ENCODE assay signal across 29 mouse cellular contexts in genomic region chr2:30198021-30198420, GRCm38 (mm10). TPM values are rescaled to one million over a fixed set of nuclear protein-coding genes. Genes with fewer than 3 reads are reported as not detected.
DNase-seq lines count a peak whose midpoint lies in the region; ATAC-seq and TF ChIP-seq lines count a peak whose summit lies in the region.
"Had no signal": no experiment of that assay in that cellular context is flagged by ENCODE, and none has a peak within 500 bp of the region (broad histone marks: within the 10 kb centered on the region; RNA-seq: fewer than 3 reads in every experiment).

No protein-coding gene starts in this region.

- WGBS in forebrain, embryonic 13.5 days = 58% methylated on average over 4 of the region's 4 CpGs
- 67% methylated on average over 4 of the region's 4 CpGs for WGBS in forebrain, embryonic 12.5 days
- WGBS in kidney, embryonic 14.5 days = 69% methylated on average over 4 of the region's 4 CpGs
- 70% methylated on average over 4 of the region's 4 CpGs for WGBS in kidney, postnatal 0 days
- 60% methylated on average over 4 of the region's 4 CpGs for WGBS in liver, embryonic 15.5 days (ENCODE audit: insufficient replicate concordance)

- 0 out of 2 replicates have a peak overlapping the region, but pooled peaks have one; percentile 27 for H3K9ac ChIP-seq in forebrain, embryonic 13.5 days
- no peak overlapping the region for H3K9ac ChIP-seq in forebrain, embryonic 12.5 days
- no peak overlapping the region for H3K9ac ChIP-seq in kidney, embryonic 14.5 days (ENCODE audit: low read depth, low read length)
- H3K9ac ChIP-seq in kidney, postnatal 0 days (ENCODE audit: low read depth, low read length) = no peak overlapping the region
- no peak overlapping the region for H3K9ac ChIP-seq in liver, embryonic 15.5 days
- H3K9ac ChIP-seq: embryonic facial prominence, embryonic 13.5 days; heart, embryonic 12.5 days; hindbrain, embryonic 14.5 days; limb, embryonic 13.5 days; lung, embryonic 14.5 days; midbrain, embryonic 13.5 days had no signal

- no peak overlapping the region for H3K4me3 ChIP-seq in forebrain, embryonic 13.5 days
- no peak overlapping the region for H3K4me3 ChIP-seq in forebrain, embryonic 12.5 days (replicated peaks)
- H3K4me3 ChIP-seq in kidney, embryonic 14.5 days (ENCODE audit: low read length) = no peak overlapping the region
- H3K4me3 ChIP-seq in kidney, postnatal 0 days (replicated peaks; ENCODE audit: low read depth, low read length) = no peak overlapping the region
- H3K4me3 ChIP-seq in liver, embryonic 15.5 days (replicated peaks) = no peak overlapping the region
- H3K4me3 ChIP-seq: embryonic facial prominence, embryonic 13.5 days; erythroblast, embryonic 14.5 days; gastrocnemius, adult 2 months; heart, embryonic 12.5 days; limb, embryonic 13.5 days; megakaryocyte, embryonic 14.5 days; midbrain, embryonic 13.5 days had no signal

- H3K4me2 ChIP-seq in forebrain, embryonic 13.5 days = no peak overlapping the region
- H3K4me2 ChIP-seq in forebrain, embryonic 12.5 days = no peak overlapping the region
- no peak overlapping the region for H3K4me2 ChIP-seq in kidney, embryonic 14.5 days (replicated peaks; ENCODE audit: low read depth, low read length)
- no peak overlapping the region for H3K4me2 ChIP-seq in kidney, postnatal 0 days (ENCODE audit: low read length)
- no peak overlapping the region for H3K4me2 ChIP-seq in liver, embryonic 15.5 days
- H3K4me2 ChIP-seq: embryonic facial prominence, embryonic 13.5 days; heart, embryonic 12.5 days; hindbrain, embryonic 14.5 days; limb, embryonic 13.5 days; lung, embryonic 14.5 days; midbrain, embryonic 13.5 days had no signal

- intact Hi-C loops in left cerebral cortex, postnatal 36 days (cut with DNase I) = no loop called here

- TF ChIP-seq CTCF in kidney, postnatal 0 days (IDR thresholded peaks at IDR 0.05; ENCODE audit: low read depth) = no peak

- no peaks in the 10 kb centered on the region for H3K27me3 ChIP-seq in forebrain, embryonic 13.5 days
- H3K27me3 ChIP-seq in forebrain, embryonic 12.5 days = no peaks in the 10 kb centered on the region
- no peaks in the 10 kb centered on the region for H3K27me3 ChIP-seq in kidney, embryonic 14.5 days (ENCODE audit: control insufficient read depth, insufficient read depth, low read length)
- H3K27me3 ChIP-seq in kidney, postnatal 0 days (ENCODE audit: insufficient read depth, low read length) = no peaks in the 10 kb centered on the region
- H3K27me3 ChIP-seq in liver, embryonic 15.5 days = no peaks in the 10 kb centered on the region
- H3K27me3 ChIP-seq: embryonic facial prominence, embryonic 13.5 days; heart, embryonic 12.5 days; limb, embryonic 13.5 days; megakaryocyte, embryonic 14.5 days; midbrain, embryonic 13.5 days had no signal

- no peak for ATAC-seq in forebrain, embryonic 13.5 days
- no peak for ATAC-seq in forebrain, embryonic 12.5 days (ENCODE audit: low FRiP score)
- ATAC-seq in kidney, embryonic 14.5 days (ENCODE audit: low FRiP score, low TSS enrichment) = no peak
- peak; percentile 22; the same call in 1 of the 2 replicates for ATAC-seq in kidney, postnatal 0 days (replicated peaks; ENCODE audit: low FRiP score, low read depth)
- ATAC-seq in liver, embryonic 15.5 days (ENCODE audit: insufficient read depth) = no peak
- no peak for ATAC-seq in cerebellum, adult (ENCODE audit: insufficient number of reproducible peaks, low FRiP score, low TSS enrichment)
- ATAC-seq: activated CD4-positive, CD25-positive, alpha-beta regulatory T cell, adult 4 months; forebrain, embryonic 14.5 days; inflammation-experienced regulatory T-cells, adult 6 months; midbrain, embryonic 13.5 days had no signal

- H3K27ac ChIP-seq in forebrain, embryonic 13.5 days = no peak overlapping the region
- H3K27ac ChIP-seq in forebrain, embryonic 12.5 days = no peak overlapping the region
- H3K27ac ChIP-seq in kidney, embryonic 14.5 days (ENCODE audit: low read depth, low read length) = no peak overlapping the region
- peak overlapping the region; percentile 62 for H3K27ac ChIP-seq in kidney, postnatal 0 days
- 0 out of 2 replicates have a peak overlapping the region, but pooled peaks have one; percentile 6 for H3K27ac ChIP-seq in liver, embryonic 15.5 days (replicated peaks)
- H3K27ac ChIP-seq: embryonic facial prominence, embryonic 13.5 days; gastrocnemius, adult 2 months; hindbrain, embryonic 14.5 days; limb, embryonic 13.5 days; midbrain, embryonic 13.5 days had no signal

- H3K36me3 ChIP-seq in forebrain, embryonic 13.5 days (ENCODE audit: poor library complexity, severe bottlenecking) = no peaks in the 10 kb centered on the region
- no peaks in the 10 kb centered on the region for H3K36me3 ChIP-seq in forebrain, embryonic 12.5 days (replicated peaks)
- H3K36me3 ChIP-seq in kidney, embryonic 14.5 days (ENCODE audit: control insufficient read depth, insufficient read depth, low read length) = no peaks in the 10 kb centered on the region
- no peaks in the 10 kb centered on the region for H3K36me3 ChIP-seq in kidney, postnatal 0 days (ENCODE audit: insufficient read depth, low read length)
- no peaks in the 10 kb centered on the region for H3K36me3 ChIP-seq in liver, embryonic 15.5 days (replicated peaks)
- H3K36me3 ChIP-seq: embryonic facial prominence, embryonic 13.5 days; heart, embryonic 12.5 days; limb, embryonic 13.5 days; midbrain, embryonic 13.5 days had no signal

- DNase-seq in kidney, adult 18-20 months = peak; percentile 59
- DNase-seq in kidney, postnatal 0 days (ENCODE audit: low spot score) = no peak
- DNase-seq in left cerebral cortex, postnatal 36 days (ENCODE audit: low spot score in 2 of 2) = no peak
- DNase-seq: adrenal gland, postnatal 10 days; cerebellum, adult 8-10 months; cerebellum, postnatal 36 days; embryo, embryonic 11 days; gastrocnemius, adult 2 months; layer of hippocampus, postnatal 36 days; lung, embryonic 14.5 days; lung, postnatal 36 days; right cerebral cortex, postnatal 14 days; thymus, postnatal 14 days had no signal

- H3K9me3 ChIP-seq in forebrain, embryonic 13.5 days (replicated peaks) = no peaks in the 10 kb centered on the region
- no peaks in the 10 kb centered on the region for H3K9me3 ChIP-seq in forebrain, embryonic 12.5 days
- H3K9me3 ChIP-seq in kidney, embryonic 14.5 days (ENCODE audit: control insufficient read depth, low read length) = no peaks in the 10 kb centered on the region
- no peaks in the 10 kb centered on the region for H3K9me3 ChIP-seq in kidney, postnatal 0 days (replicated peaks; ENCODE audit: low read length)
- no peaks in the 10 kb centered on the region for H3K9me3 ChIP-seq in liver, embryonic 15.5 days (replicated peaks)
- H3K9me3 ChIP-seq: embryonic facial prominence, embryonic 13.5 days; heart, embryonic 12.5 days; limb, embryonic 13.5 days; megakaryocyte, embryonic 14.5 days; midbrain, embryonic 13.5 days had no signal

- H3K4me1 ChIP-seq in forebrain, embryonic 13.5 days = peaks cover 3% of the 10 kb centered on the region; the same call in 1 of the 2 replicates
- no peaks in the 10 kb centered on the region for H3K4me1 ChIP-seq in forebrain, embryonic 12.5 days
- H3K4me1 ChIP-seq in kidney, embryonic 14.5 days (ENCODE audit: control insufficient read depth, insufficient read depth, low read length) = 0 out of 2 replicates have a peak, but pooled peaks cover 3% of the 10 kb centered on the region
- H3K4me1 ChIP-seq in kidney, postnatal 0 days (replicated peaks; ENCODE audit: insufficient read depth, low read length) = no peaks in the 10 kb centered on the region
- H3K4me1 ChIP-seq in liver, embryonic 15.5 days (replicated peaks) = peaks cover 32% of the 10 kb centered on the region
- H3K4me1 ChIP-seq: embryonic facial prominence, embryonic 13.5 days; limb, embryonic 13.5 days; midbrain, embryonic 13.5 days had no signal

RNA-seq across cellular contexts. Expression of gene Kyat1, which starts 7.6 kb away (rescaled TPM):
- 11.6 and 12.4 TPM in 2 replicates for polyA plus RNA-seq in forebrain, embryonic 13.5 days (2015; fragmentation: Nextera tagmentation; extraction: Ambion mirVana)
- polyA plus RNA-seq in forebrain, embryonic 12.5 days (2016; fragmentation: Nextera tagmentation; extraction: Ambion mirVana) = 9.0 and 9.4 TPM in 2 replicates
- polyA plus RNA-seq in kidney, embryonic 14.5 days (2014; fragmentation: Nextera tagmentation; extraction: Ambion mirVana) = 10.0 and 11.4 TPM in 2 replicates
- 22.7 and 22.9 TPM in 2 replicates for polyA plus RNA-seq in kidney, postnatal 0 days (2015; fragmentation: Nextera tagmentation; extraction: Ambion mirVana)
- polyA plus RNA-seq in liver, embryonic 15.5 days (2015; fragmentation: Nextera tagmentation; extraction: Ambion mirVana) = 11.7 and 13.9 TPM in 2 replicates
- 10 to 100 TPM; 14.2 to 15.4 TPM for total RNA-seq in left cerebral cortex, postnatal 36 days (2021)

RNA-seq across cellular contexts. Expression of gene Spout1, which starts 19.8 kb away (rescaled TPM):
- polyA plus RNA-seq in forebrain, embryonic 13.5 days (2015; fragmentation: Nextera tagmentation; extraction: Ambion mirVana) = 62.1 and 71.1 TPM in 2 replicates
- polyA plus RNA-seq in forebrain, embryonic 12.5 days (2016; fragmentation: Nextera tagmentation; extraction: Ambion mirVana) = 67.0 and 69.2 TPM in 2 replicates
- 58.2 and 77.0 TPM in 2 replicates for polyA plus RNA-seq in kidney, embryonic 14.5 days (2014; fragmentation: Nextera tagmentation; extraction: Ambion mirVana)
- 41.8 and 44.7 TPM in 2 replicates for polyA plus RNA-seq in kidney, postnatal 0 days (2015; fragmentation: Nextera tagmentation; extraction: Ambion mirVana)
- 24.9 and 27.3 TPM in 2 replicates for polyA plus RNA-seq in liver, embryonic 15.5 days (2015; fragmentation: Nextera tagmentation; extraction: Ambion mirVana)
- total RNA-seq in left cerebral cortex, postnatal 36 days (2021) = 10 to 100 TPM; 36.8 to 37.4 TPM

RNA-seq across cellular contexts. Expression of gene Endog, which starts 26.7 kb away (rescaled TPM):
- polyA plus RNA-seq in forebrain, embryonic 13.5 days (2015; fragmentation: Nextera tagmentation; extraction: Ambion mirVana) = 9.5 and 10.4 TPM in 2 replicates
- 9.7 and 13.4 TPM in 2 replicates for polyA plus RNA-seq in forebrain, embryonic 12.5 days (2016; fragmentation: Nextera tagmentation; extraction: Ambion mirVana)
- 20.3 and 22.1 TPM in 2 replicates for polyA plus RNA-seq in kidney, embryonic 14.5 days (2014; fragmentation: Nextera tagmentation; extraction: Ambion mirVana)
- polyA plus RNA-seq in kidney, postnatal 0 days (2015; fragmentation: Nextera tagmentation; extraction: Ambion mirVana) = 53.5 and 58.2 TPM in 2 replicates
- polyA plus RNA-seq in liver, embryonic 15.5 days (2015; fragmentation: Nextera tagmentation; extraction: Ambion mirVana) = 17.9 and 22.1 TPM in 2 replicates
- total RNA-seq in left cerebral cortex, postnatal 36 days (2021) = 10 to 100 TPM; 19.3 to 25.0 TPM

RNA-seq across cellular contexts. Expression of gene Lrrc8a, which starts 39.5 kb away (rescaled TPM):
- 57.9 and 58.3 TPM in 2 replicates for polyA plus RNA-seq in forebrain, embryonic 13.5 days (2015; fragmentation: Nextera tagmentation; extraction: Ambion mirVana)
- polyA plus RNA-seq in forebrain, embryonic 12.5 days (2016; fragmentation: Nextera tagmentation; extraction: Ambion mirVana) = 22.8 and 35.9 TPM in 2 replicates
- polyA plus RNA-seq in kidney, embryonic 14.5 days (2014; fragmentation: Nextera tagmentation; extraction: Ambion mirVana) = 49.4 and 51.1 TPM in 2 replicates
- polyA plus RNA-seq in kidney, postnatal 0 days (2015; fragmentation: Nextera tagmentation; extraction: Ambion mirVana) = 50.2 and 51.3 TPM in 2 replicates
- polyA plus RNA-seq in liver, embryonic 15.5 days (2015; fragmentation: Nextera tagmentation; extraction: Ambion mirVana) = 10.5 and 11.6 TPM in 2 replicates
- 10 to 100 TPM; 59.6 to 62.3 TPM for total RNA-seq in left cerebral cortex, postnatal 36 days (2021)

RNA-seq across cellular contexts. Expression of gene Gm28035, which starts 42.3 kb away (rescaled TPM):
- 0.21 and 0.36 TPM in 2 replicates for polyA plus RNA-seq in forebrain, embryonic 13.5 days (2015; fragmentation: Nextera tagmentation; extraction: Ambion mirVana)
- 0.29 and 0.64 TPM in 2 replicates for polyA plus RNA-seq in forebrain, embryonic 12.5 days (2016; fragmentation: Nextera tagmentation; extraction: Ambion mirVana)
- polyA plus RNA-seq in kidney, embryonic 14.5 days (2014; fragmentation: Nextera tagmentation; extraction: Ambion mirVana) = 0.07 and 0.26 TPM in 2 replicates
- polyA plus RNA-seq in kidney, postnatal 0 days (2015; fragmentation: Nextera tagmentation; extraction: Ambion mirVana) = 0.20 and 0.29 TPM in 2 replicates
- 0.10 and 0.16 TPM in 2 replicates for polyA plus RNA-seq in liver, embryonic 15.5 days (2015; fragmentation: Nextera tagmentation; extraction: Ambion mirVana)
- total RNA-seq in left cerebral cortex, postnatal 36 days (2021) = 10 to 100 TPM in 1 of 2 experiments, 1 to 10 TPM in 1; 7.8 to 13.6 TPM
- total RNA-seq: granulocyte monocyte progenitor cell, adult 5-6 weeks had no signal
- polyA plus RNA-seq: activated CD4-positive, CD25-positive, alpha-beta regulatory T cell, adult 4 months; erythroblast, embryonic 14.5 days had no signal

Comparison
In these comparisons a context has a peak if more than half of its experiments do, and no peak if none do; other contexts are left out.
1. H3K27ac ChIP-seq: peak in kidney, postnatal 0 days (single experiment) and liver, embryonic 15.5 days (single experiment); none in forebrain, embryonic 13.5 days (single experiment), forebrain, embryonic 12.5 days (single experiment) and kidney, embryonic 14.5 days (single experiment).